Mouse (Mus musculus) v-Abl transformed pro-B cells (cell line): ENCODE measurements around the gene Man1a.

Source experiments
- in situ Hi-C, 2 experiments: fragments of 400-800 bp; cut with MboI; formaldehyde crosslinking; loops; one replicate each; pipeline ENCODE4 v1.15.1; 2025; ENCODE audit not compliant: unreplicated experiment in 2 of 2

Man1a gene

DNA sequence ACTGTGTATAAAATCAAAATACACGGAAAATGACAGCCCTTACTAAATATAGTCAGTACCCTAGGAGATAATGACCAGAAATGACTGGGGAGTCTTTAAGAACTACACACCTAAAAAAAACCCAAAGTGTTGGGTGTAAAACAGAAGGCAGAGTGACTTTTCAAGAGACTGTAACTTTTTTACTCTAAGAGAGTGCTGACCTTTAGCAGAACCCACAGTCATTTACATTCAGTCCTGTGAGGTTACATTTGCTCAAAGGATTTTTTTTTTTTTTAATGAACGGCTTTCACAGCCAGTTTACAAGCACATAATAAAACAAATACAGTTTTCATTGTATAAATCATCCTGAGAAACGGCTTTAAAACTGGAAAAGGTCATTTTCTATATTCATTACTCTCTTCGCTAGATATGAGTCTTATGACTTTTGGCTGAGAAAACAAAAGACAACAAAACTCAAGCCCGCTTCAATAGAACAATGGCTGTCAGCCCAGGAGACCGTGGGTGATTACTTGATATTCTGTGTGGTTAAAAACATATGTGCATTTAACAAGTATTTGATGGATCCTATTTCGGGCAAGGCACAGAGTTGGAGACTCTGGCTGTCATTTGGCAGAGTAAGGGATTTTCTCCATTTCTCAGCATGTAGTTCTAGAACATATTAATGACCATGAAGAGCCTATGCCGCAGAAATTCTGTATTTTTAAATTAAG lies 12.7 kb downstream of the Man1a start:
- in situ Hi-C loops, result loop anchor here (10.0 to 25.0 kb wide), 3 partner anchors 451 to 1676 kb away; partner anchors contain the start of genes Asf1a (in 1 of the 2), Gopc (in 1 of the 2) and Nepn (in 1 of the 2)

- in situ Hi-C loops, result loop anchor here (10.0 to 25.0 kb wide), 3 partner anchors 451 to 1676 kb away; partner anchors contain the start of genes Asf1a (in 1 of the 2), Gopc (in 1 of the 2) and Nepn (in 1 of the 2)
These were observed 13.6 kb downstream of the Man1a start for GRCm38 (mm10) chr10:54062835-54063234.

GRCm38 (mm10) chr10:54061159-54061558 lies 15.2 kb downstream of the Man1a start:
- in situ Hi-C loops, result loop anchor here (10.0 to 25.0 kb wide), 3 partner anchors 449 to 1674 kb away; partner anchors contain the start of genes Asf1a (in 1 of the 2), Gopc (in 1 of the 2) and Nepn (in 1 of the 2)

GRCm38 (mm10) chr10:54060587-54060986 lies 15.8 kb downstream of the Man1a start:
- in situ Hi-C loops, result loop anchor here (10.0 to 25.0 kb wide), 3 partner anchors 448 to 1673 kb away; partner anchors contain the start of genes Asf1a (in 1 of the 2), Gopc (in 1 of the 2) and Nepn (in 1 of the 2)

DNA sequence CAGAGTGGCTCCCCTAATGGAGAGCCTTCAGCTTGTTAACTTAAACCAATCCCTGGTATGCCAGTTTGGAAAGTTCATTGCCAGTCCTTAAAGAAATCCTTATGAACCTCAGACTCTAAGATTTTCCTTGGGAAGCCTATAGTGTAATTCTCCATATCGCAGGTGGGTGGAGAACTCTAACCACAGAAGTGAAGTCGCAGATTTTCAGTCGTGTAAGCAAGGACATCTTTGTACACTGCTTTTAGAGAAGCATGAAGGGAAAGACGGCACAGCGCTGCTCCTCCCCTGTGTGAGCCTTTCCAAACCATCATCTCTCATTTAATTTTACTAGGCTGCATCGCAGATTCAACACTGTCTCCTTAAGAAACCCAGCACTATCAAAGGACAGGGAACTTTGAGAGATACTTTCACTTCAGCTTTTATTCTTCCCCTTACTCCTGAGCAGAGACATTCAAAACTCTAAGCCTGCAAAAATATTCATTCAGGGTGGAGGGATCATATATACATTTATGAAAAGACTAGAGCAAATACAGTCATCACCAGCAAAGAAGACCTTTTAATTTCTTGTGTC lies 16.6 kb downstream of the Man1a start:
- in situ Hi-C loops, result loop anchor here (10.0 to 25.0 kb wide), 3 partner anchors 447 to 1672 kb away; partner anchors contain the start of genes Asf1a (in 1 of the 2), Gopc (in 1 of the 2) and Nepn (in 1 of the 2)

GRCm38 (mm10) chr10:54059092-54059496 lies 17.3 kb downstream of the Man1a start:
- in situ Hi-C loops, result loop anchor here (25.0 kb wide), 2 partner anchors 447 to 1672 kb away; partner anchors contain the start of genes Gopc (in 1 of the 2) and Nepn (in 1 of the 2)

DNA sequence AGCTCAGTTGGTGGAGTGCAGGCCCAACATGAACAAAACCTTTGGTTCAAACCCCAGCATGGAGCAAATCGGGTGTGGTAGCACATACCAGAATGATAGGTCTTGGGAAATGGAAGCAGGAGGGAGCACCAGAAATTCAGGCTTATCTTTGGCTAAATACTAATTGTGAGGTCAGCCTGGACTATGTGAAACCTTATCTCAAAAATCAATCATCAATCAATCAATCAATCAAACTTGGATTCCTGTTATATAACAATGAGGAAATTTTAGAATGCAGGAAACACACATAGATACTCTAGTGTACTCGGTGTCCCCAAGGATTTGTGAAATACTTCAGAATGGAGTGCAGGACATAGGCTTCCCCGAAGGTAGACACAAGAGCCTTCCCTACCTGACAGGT lies 17.8 kb downstream of the Man1a start:
- in situ Hi-C loops, result loop anchor here (25.0 kb wide), 2 partner anchors 446 to 1671 kb away; partner anchors contain the start of genes Gopc (in 1 of the 2) and Nepn (in 1 of the 2)

DNA sequence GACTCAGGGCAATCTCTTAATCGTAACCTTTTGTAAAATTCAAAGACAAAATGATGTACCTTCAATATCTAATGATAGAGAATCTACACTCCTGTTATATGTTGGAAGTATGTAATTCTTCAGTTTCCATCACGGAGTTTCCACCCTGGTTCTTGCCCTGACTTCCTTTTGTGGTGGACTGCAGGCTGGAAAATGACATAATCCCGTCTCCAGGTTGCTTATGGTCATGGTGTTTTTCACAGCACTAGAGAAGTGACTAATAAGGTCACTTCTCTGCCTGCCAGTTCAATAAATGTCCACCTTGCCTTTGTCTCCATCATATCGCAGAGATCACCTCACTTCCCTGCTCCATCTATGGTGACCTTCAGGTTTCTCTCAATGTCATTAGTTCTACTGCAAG lies 22.2 kb downstream of the Man1a start:
- in situ Hi-C loops, result loop anchor here (25.0 kb wide), 2 partner anchors 442 to 1667 kb away; partner anchors contain the start of genes Gopc (in 1 of the 2) and Nepn (in 1 of the 2)

DNA sequence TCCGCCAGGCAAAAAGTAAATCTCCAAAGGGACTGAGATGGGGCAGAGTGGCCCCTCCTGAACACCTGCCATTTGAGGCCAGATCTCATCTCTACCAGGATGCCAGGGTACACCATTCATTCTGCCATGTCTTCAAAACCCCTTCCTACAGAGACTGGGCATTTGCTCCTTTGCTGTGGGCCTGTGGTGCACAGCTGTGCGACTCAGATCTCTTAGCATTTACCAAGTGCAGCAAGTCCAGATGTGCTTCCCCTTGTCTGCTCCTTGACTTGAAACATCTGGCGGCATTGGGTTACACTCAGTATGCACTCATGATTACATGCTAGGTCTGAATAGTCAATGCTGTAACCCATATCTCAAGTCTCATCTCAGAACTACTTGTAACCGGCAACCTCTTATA lies 28.5 kb downstream of the Man1a start:
- in situ Hi-C loops, result loop anchor here in 1 of 2 experiments (10.0 kb wide), 1 partner anchor 233 kb away; no protein-coding TSS in a partner anchor

- in situ Hi-C loops, result loop anchor here in 1 of 2 experiments (10.0 kb wide), 1 partner anchor 229 kb away; no protein-coding TSS in a partner anchor
These were observed 33.1 kb downstream of the Man1a start for GRCm38 (mm10) chr10:54043358-54043757.

DNA sequence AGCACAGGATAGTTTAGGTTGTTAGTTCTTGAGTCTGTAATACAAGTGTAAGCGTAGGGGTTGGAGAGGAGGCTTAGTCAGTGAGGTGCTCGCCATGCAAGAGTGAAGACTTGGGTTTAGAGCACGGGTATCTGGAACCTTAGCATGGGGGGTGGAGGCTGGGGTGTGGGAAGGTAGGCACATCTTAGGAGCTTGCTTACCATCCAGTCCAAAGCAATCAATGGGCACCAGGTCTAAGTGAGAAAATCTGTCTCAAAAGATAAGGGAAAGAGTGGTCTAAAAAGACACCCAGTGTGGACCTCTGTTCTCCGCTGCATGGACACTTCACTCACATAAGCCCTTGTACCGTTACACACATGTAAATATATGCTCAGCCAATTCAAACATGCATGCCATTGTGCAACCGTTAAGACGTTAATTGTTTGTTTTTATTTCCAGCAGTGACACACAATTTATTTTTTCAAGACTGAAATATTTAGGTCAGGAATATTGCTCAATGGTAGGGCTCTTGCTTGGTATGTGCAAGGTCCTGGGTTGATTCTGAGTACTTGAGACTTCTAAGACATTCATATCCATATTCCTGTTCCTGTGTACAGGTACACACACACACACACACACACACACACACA lies 34.1 kb downstream of the Man1a start:
- in situ Hi-C loops, result loop anchor here in 1 of 2 experiments (10.0 kb wide), 1 partner anchor 228 kb away; no protein-coding TSS in a partner anchor

GRCm38 (mm10) chr10:54040261-54041165 lies 35.9 kb downstream of the Man1a start:
- in situ Hi-C loops, result loop anchor here in 1 of 2 experiments (10.0 kb wide), 1 partner anchor 226 kb away; no protein-coding TSS in a partner anchor

DNA sequence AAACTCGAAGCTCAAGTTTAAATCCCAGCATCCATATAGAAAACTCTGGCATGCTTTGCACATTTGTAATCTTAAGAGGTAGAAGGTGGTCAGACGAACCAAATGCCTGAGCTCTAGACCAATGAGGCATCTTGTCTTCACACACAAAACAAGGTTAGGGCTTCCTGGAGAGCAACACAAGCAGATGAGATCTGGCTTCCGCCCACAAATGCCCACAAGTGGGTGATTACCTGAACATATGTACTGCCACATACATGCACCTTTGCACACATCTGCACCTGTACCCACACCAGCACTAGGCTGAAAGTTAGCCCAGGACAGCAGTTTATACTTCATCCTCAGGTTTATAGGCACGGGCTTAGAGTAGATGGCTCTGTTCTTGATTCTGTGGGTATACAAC lies 36.7 kb downstream of the Man1a start:
- in situ Hi-C loops, result loop anchor here in 1 of 2 experiments (10.0 kb wide), 1 partner anchor 225 kb away; no protein-coding TSS in a partner anchor

DNA sequence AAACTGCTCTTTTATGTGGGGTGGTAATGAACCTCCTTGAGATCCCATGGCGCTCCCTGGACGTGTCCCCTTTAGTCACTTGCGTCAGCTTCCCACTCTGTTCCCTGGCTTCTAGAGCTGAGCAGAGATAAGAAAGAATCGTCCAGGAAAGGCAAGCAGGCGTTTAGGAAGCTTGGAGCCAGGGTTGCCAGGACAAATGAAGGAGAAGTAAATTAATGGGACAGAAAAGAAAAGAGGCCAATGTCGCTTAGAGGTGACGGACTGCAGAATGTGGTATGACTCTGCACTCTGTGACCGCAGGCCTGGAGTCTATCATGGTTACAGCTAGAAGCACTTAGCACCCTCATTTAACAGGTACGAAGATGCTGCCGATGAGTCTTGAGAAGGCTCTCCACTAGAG lies 37.7 kb downstream of the Man1a start:
- in situ Hi-C loops, result no loop called here

- in situ Hi-C loops, result no loop called here
These were observed 38.2 kb downstream of the Man1a start for GRCm38 (mm10) chr10:54038180-54038579.

DNA sequence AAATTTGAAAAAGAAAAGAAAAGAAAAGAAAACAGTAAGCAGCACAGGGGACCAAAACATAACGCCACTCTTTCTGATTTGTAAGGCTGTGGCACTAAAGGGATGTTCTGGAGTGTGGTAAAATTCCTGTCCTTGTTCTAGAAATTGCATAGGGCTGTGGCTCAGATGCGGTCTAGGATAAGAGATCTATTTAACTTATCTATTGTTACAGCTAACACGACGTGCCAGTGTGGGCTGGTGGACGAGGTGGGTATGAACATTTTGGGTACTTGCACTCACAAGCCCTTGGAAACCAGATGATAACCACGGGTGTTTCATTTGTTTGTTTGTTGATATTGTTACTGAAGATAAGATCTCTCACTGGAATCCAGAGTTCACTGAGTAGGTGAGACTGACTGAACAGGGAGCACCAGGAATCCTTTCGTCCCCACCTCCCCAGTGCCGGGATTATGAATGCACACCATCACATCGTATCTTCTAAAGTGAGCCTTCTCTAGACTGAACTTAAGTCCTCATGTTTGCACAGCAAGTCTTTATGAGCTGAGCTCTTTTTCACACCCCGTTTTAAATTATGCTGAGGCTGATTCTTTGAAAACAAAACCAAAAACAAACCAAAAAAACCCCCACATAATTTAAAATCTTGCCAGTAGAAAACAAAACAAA lies 38.9 kb downstream of the Man1a start:
- in situ Hi-C loops, result no loop called here

DNA sequence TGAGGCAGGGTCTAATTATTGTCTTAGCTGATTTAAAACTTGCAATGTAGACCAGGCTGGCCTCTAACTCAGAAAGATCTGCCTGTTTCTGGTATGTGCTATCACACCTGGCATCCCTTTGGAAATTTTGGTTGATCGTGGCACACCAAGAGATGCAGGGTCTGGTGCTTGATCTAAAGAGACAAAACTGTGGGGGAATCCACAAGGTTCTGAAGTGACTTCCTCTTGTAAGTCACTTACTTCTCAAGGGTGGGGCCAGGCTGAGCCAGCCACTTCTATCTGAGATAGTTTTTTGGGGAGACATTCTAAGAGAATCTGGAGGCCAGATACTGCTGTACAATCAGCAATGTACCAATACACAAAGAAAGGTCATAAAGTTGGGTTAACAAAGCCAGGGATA lies 40.8 kb downstream of the Man1a start:
- in situ Hi-C loops, result no loop called here

GRCm38 (mm10) chr10:54034779-54035178 lies 41.6 kb downstream of the Man1a start:
- in situ Hi-C loops, result no loop called here
